Mouse (Mus musculus) heart, adult 2 months (tissue): ENCODE results near the gene Mipep. TPM values are rescaled to one million over a fixed set of nuclear protein-coding genes. Genes with fewer than 3 reads are reported as not detected.
A peak's percentile ranks its signal among the peaks of the same experiment; 100 is the strongest.

ENCODE experiments used
- DNase-seq, 2 experiments: peaks; one replicate each; pipeline ENCODE4 v3.0.0; 2021
- H3K27ac ChIP-seq: fragments of 200-600 bp; 2 replicates; pipeline ENCODE4 v1.8.1; 2022
- H3K27me3 ChIP-seq: fragments of 200-500 bp; 2 replicates; pipeline ENCODE4 v1.6.1; 2012; ENCODE audit warnings: mild to moderate bottlenecking, low read length, inconsistent platforms, mixed read lengths; ENCODE audit not compliant: control insufficient read depth, insufficient read depth
- H3K36me3 ChIP-seq: fragments of 200-500 bp; 2 replicates; pipeline ENCODE4 v1.6.1; 2012; ENCODE audit warnings: low read length, inconsistent platforms; ENCODE audit not compliant: control insufficient read depth, insufficient read depth
- H3K4me1 ChIP-seq: fragments of 200-500 bp; 2 replicates; pipeline ENCODE4 v1.6.1; 2011; ENCODE audit warnings: low read length; ENCODE audit not compliant: control insufficient read depth, insufficient read depth
- H3K4me3 ChIP-seq: fragments of 200-600 bp; 2 replicates; pipeline ENCODE4 v1.8.1; 2022
- H3K79me2 ChIP-seq: fragments of 200-500 bp; replicated peaks from 2 replicates; pipeline ENCODE4 v1.6.1; 2012; ENCODE audit warnings: mild to moderate bottlenecking, inconsistent platforms, low read length, moderate library complexity, mixed read lengths; ENCODE audit not compliant: control insufficient read depth, insufficient read depth
- H3K9ac ChIP-seq: fragments of 200-500 bp; 2 replicates; pipeline ENCODE4 v1.6.1; 2012; ENCODE audit warnings: low read depth, mild to moderate bottlenecking, control low read depth, inconsistent platforms, low read length, mixed read lengths
- CTCF ChIP-seq: fragments of 200-600 bp; IDR thresholded peaks from 2 replicates; pipeline ENCODE4 v1.8.1; 2022; ENCODE audit warnings: antibody characterized with exemption, mild to moderate bottlenecking, moderate library complexity
- EP300 ChIP-seq: fragments of 200-500 bp; IDR thresholded peaks from 2 replicates; pipeline ENCODE4 v1.6.1; 2011; ENCODE audit warnings: low read depth, low read length, control low read depth; ENCODE audit not compliant: insufficient read depth
- POLR2A ChIP-seq: fragments of 200-500 bp; IDR thresholded peaks from 2 replicates; pipeline ENCODE4 v1.6.1; 2011; ENCODE audit warnings: mild to moderate bottlenecking, low read depth, low read length, control low read depth; ENCODE audit not compliant: insufficient read depth
- WGBS: fragments of 180-500 bp; shearing (Covaris S2); methylation state at CpG from one replicate; pipeline ENCODE4 v1.1.7; 2018; 5-methylcytosine and 5-hydroxymethylcytosine counted together
- intact Hi-C: fragments of 180-260 bp; cut with DNase I; formaldehyde crosslinking; loops from one replicate; pipeline ENCODE4 v1.15.1; 2025
- polyA plus RNA-seq: library from polyadenylated mRNA; depleted of rRNA; stranded (reverse); fragments of >200 nt; gene quantifications from 2 replicates; pipeline ENCODE4 v1.2.3, GENCODE M21; 2012
- total RNA-seq, 2 experiments: library from RNA; stranded (reverse); gene quantifications; 2 replicates each; pipeline ENCODE4 v1.2.3; 2021

The Mipep gene
- total and polyA plus RNA-seq, 3 experiments = 26.0 to 71.8 (median 61.6) TPM

- Histone ChIP-seq H3K36me3 (peaks cover 5% of the 10 kb centered on the region; the same call in 1 of the 2 replicates), H3K9ac (no peak overlapping the region), H3K27ac (no peak overlapping the region), H3K27me3 (no peaks in the 10 kb centered on the region), H3K4me1 (peaks cover 8% of the 10 kb centered on the region), H3K4me3 (no peak overlapping the region), H3K79me2 (no peaks in the 10 kb centered on the region; the same call in 1 of the 2 replicates)
- intact Hi-C loops = no loop called here
- 78% methylated on average over 8 of the region's 8 CpGs for WGBS
- no peak for DNase-seq
- TF ChIP-seq EP300 (no peak), POLR2A (no peak), CTCF (no peak)
Measured at GRCm38 (mm10) chr14:60759097-60759496, 25.3 kb upstream of the Mipep start.

GRCm38 (mm10) chr14:60761801-60762200, 22.6 kb upstream of the Mipep start:
- H3K79me2 ChIP-seq = no peaks in the 10 kb centered on the region
- intact Hi-C loops = no loop called here
- H3K4me1 ChIP-seq = peaks cover 26% of the 10 kb centered on the region
- H3K9ac ChIP-seq = no peak overlapping the region
- no peak for DNase-seq
- TF ChIP-seq EP300 = no peak
- no peak overlapping the region for H3K4me3 ChIP-seq
- no peaks in the 10 kb centered on the region for H3K27me3 ChIP-seq
- peaks cover 10% of the 10 kb centered on the region; the same call in 1 of the 2 replicates for H3K36me3 ChIP-seq
- 70% methylated on average over 10 of the region's 10 CpGs for WGBS
- no peak overlapping the region; the same call in none of the 2 replicates for H3K27ac ChIP-seq

DNA sequence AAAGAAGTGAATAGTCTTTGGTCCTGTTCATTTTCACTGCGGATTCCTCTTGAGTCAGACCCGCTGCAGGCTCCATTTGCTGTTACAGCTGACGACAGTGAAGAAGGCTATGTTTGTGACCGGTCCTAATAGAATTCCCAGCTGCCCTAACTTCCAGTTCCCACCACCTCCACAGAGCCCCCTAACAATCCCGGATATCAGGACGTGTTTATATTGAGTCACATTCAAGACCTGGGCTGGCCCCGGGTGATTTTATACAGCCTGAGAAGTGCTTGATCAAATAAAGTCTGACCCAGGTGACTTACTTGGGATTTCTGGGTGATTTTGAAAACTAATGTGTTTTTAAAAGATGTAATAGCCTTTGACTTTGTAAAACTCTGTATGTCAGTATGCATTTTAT, 21.6 kb upstream of the Mipep start:
- H3K4me3 ChIP-seq = no peak overlapping the region
- 0 out of 2 replicates have a peak, but pooled peaks have one; percentile 14 for TF ChIP-seq EP300
- TF ChIP-seq POLR2A = no peak
- TF ChIP-seq CTCF = no peak
- peak overlapping the region; percentile 89 for H3K27ac ChIP-seq
- whole genome bisulfite sequencing = 41% methylated on average over 7 of the region's 7 CpGs
- DNase-seq = peak; percentile 31 to 33
- H3K27me3 ChIP-seq = no peaks in the 10 kb centered on the region
- H3K36me3 ChIP-seq = peaks cover 10% of the 10 kb centered on the region; the same call in 1 of the 2 replicates
- peaks cover 29% of the 10 kb centered on the region for H3K4me1 ChIP-seq
- intact Hi-C loops = no loop called here
- H3K9ac ChIP-seq = no peak overlapping the region
- no peaks in the 10 kb centered on the region for H3K79me2 ChIP-seq

GRCm38 (mm10) chr14:60763746-60764145, 20.6 kb upstream of the Mipep start:
- no peak overlapping the region for H3K4me3 ChIP-seq
- no peaks in the 10 kb centered on the region for H3K27me3 ChIP-seq
- H3K27ac ChIP-seq = peak overlapping the region; percentile 89
- peak; percentile 38 to 50 for DNase-seq
- intact Hi-C loops = no loop called here
- peaks cover 10% of the 10 kb centered on the region; the same call in 1 of the 2 replicates for H3K36me3 ChIP-seq
- 40% methylated on average over 5 of the region's 5 CpGs for WGBS
- H3K4me1 ChIP-seq = peaks cover 29% of the 10 kb centered on the region
- peak; percentile 27; the same call in 1 of the 2 replicates for TF ChIP-seq POLR2A
- no peak for TF ChIP-seq CTCF
- TF ChIP-seq EP300 = peak; percentile 70
- no peaks in the 10 kb centered on the region for H3K79me2 ChIP-seq
- H3K9ac ChIP-seq = no peak overlapping the region

- Histone ChIP-seq H3K27me3 (no peaks in the 10 kb centered on the region), H3K79me2 (no peaks in the 10 kb centered on the region), H3K9ac (no peak overlapping the region), H3K4me3 (no peak overlapping the region), H3K36me3 (peaks cover 10% of the 10 kb centered on the region; the same call in 1 of the 2 replicates), H3K4me1 (peaks cover 29% of the 10 kb centered on the region), H3K27ac (peak overlapping the region; percentile 89)
- WGBS = 47% methylated on average over 4 of the region's 4 CpGs
- intact Hi-C loops = no loop called here
- TF ChIP-seq POLR2A (no peak), CTCF (no peak), EP300 (no peak)
- DNase-seq = no peak
Measured at GRCm38 (mm10) chr14:60764526-60764925, 19.8 kb upstream of the Mipep start.

DNA sequence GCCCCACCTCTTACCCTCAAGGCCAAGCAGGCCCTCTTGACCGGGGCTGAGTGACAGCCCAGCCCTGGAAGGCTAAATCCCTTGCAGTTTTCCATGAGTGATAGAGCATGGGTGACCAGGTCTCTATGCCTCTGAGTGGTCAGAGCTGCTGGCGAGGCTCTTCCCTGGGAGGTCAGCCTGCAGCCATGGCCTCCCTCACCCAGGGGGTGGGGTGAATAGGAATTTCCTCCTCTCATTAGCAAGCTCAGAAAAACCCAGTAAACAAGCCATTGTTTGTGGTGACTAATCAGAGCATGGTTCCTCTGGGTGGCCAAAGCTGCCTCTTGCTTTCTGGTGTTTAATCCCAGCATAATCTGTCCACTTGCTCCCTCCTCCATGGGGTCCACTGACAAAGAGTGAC, 19.3 kb upstream of the Mipep start:
- H3K36me3 ChIP-seq = peaks cover 10% of the 10 kb centered on the region; the same call in 1 of the 2 replicates
- H3K4me3 ChIP-seq = no peak overlapping the region
- TF ChIP-seq EP300 = no peak
- no peak for TF ChIP-seq CTCF
- TF ChIP-seq POLR2A = peak; percentile 76
- peak; percentile 54 to 66 for DNase-seq
- 40% methylated on average over 2 of the region's 2 CpGs for WGBS
- peak overlapping the region; percentile 89 for H3K27ac ChIP-seq
- intact Hi-C loops = loop anchor here (5.0 kb wide), 1 partner anchor 173 kb away; no protein-coding TSS in a partner anchor
- H3K4me1 ChIP-seq = peaks cover 29% of the 10 kb centered on the region
- H3K9ac ChIP-seq = 0 out of 2 replicates have a peak overlapping the region, but pooled peaks have one; percentile 24
- no peaks in the 10 kb centered on the region for H3K27me3 ChIP-seq
- no peaks in the 10 kb centered on the region for H3K79me2 ChIP-seq
